Mouse (Mus musculus) cerebellum, adult 2 months (tissue): ENCODE data around the gene Sumf1.

ENCODE experiments used
- CTCF ChIP-seq: fragments of 200-500 bp; IDR thresholded peaks from 2 replicates; pipeline ENCODE4 v1.5.1; 2011; ENCODE audit warnings: low read depth, mild to moderate bottlenecking, control low read depth, low read length, moderate library complexity, borderline replicate concordance; ENCODE audit not compliant: insufficient read depth
- POLR2A ChIP-seq: fragments of 200-500 bp; IDR thresholded peaks from 2 replicates; pipeline ENCODE4 v1.6.1; 2011; ENCODE audit warnings: low read length, control low read depth, borderline replicate concordance; ENCODE audit not compliant: insufficient read depth

DNA sequence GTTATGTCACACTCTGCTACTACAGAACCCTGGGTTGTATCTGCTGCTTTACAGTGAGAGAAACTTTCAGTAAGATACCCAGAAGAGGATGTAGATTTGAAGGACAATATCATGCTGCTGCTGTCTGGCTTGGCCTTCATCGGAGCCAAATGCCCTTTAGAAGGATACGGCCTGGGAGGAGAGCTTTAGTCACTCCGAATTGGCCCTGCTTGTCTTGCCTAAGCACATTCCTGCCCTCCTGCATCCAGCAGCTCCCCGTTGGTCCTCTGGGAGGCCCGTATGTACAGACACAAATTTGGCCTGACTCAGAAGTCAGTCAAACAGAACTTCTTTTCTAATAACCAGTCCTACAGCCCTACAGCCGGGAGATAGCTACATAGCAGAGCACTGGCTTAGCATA, 49.2 kb upstream of the Sumf1 start:
- no peak for TF ChIP-seq CTCF
- TF ChIP-seq POLR2A, result no peak
